Mouse (Mus musculus) MEL (cell line): ENCODE measurements at regions not wholly inside any gene's neighbourhood (a gene's known extent, or its start where the extent isn't known, plus 50 kb on each side); places are given as distances from the start of the nearest gene placed in this dataset.

Experiments used
- CTCF ChIP-seq, 3 experiments: IDR thresholded peaks in 2 of 3; conservative IDR thresholded peaks in 1 of 3; 2 replicates each; pipeline ENCODE4 v1.5.1; 2011 to 2012; ENCODE audit warnings: low read length in 3 of 3, low read depth in 2 of 3, mild to moderate bottlenecking in 2 of 3, improper control_type of control experiment in 1 of 3, inconsistent platforms in 1 of 3, mixed read lengths in 1 of 3, moderate library complexity in 1 of 3; ENCODE audit not compliant: control insufficient read depth in 1 of 3, insufficient read depth in 1 of 3, poor library complexity in 1 of 3, severe bottlenecking in 1 of 3
- E2F4 ChIP-seq: IDR thresholded peaks from 2 replicates; pipeline ENCODE4 v1.6.1; 2011; ENCODE audit warnings: low read depth, low read length, improper control_type of control experiment, borderline replicate concordance
- ELF1 ChIP-seq: IDR thresholded peaks from 2 replicates; pipeline ENCODE4 v1.6.1; 2014; ENCODE audit warnings: low read depth, mild to moderate bottlenecking, inconsistent platforms, low read length, improper control_type of control experiment, moderate library complexity
- EP300 ChIP-seq, 2 experiments: IDR thresholded peaks; 2 replicates each; pipeline ENCODE4 v1.6.1; 2011; ENCODE audit warnings: improper control_type of control experiment in 2 of 2, low read length in 2 of 2, low read depth in 1 of 2, mild to moderate bottlenecking in 1 of 2
- GABPA ChIP-seq: IDR thresholded peaks from 2 replicates; pipeline ENCODE4 v1.6.1; 2012; ENCODE audit warnings: low read depth, mild to moderate bottlenecking, inconsistent platforms, low read length, improper control_type of control experiment, moderate library complexity
- GATA1 ChIP-seq: IDR thresholded peaks from 2 replicates; pipeline ENCODE4 v1.6.1; 2011; ENCODE audit warnings: low read depth, low read length, improper control_type of control experiment
- JUND ChIP-seq: IDR thresholded peaks from 2 replicates; pipeline ENCODE4 v1.6.1; 2011; ENCODE audit warnings: low read depth, mild to moderate bottlenecking, improper control_type of control experiment, low read length
- MAX ChIP-seq: IDR thresholded peaks from 2 replicates; pipeline ENCODE4 v1.6.1; 2011; ENCODE audit warnings: low read length, improper control_type of control experiment
- NELFE ChIP-seq: IDR thresholded peaks from 2 replicates; pipeline ENCODE4 v1.6.1; 2011; ENCODE audit warnings: low read depth, low read length, improper control_type of control experiment
- POLR2A ChIP-seq, 2 experiments: IDR thresholded peaks; 2 replicates each; pipeline ENCODE4 v1.6.1; 2011 to 2012; ENCODE audit warnings: low read length in 2 of 2, mild to moderate bottlenecking in 2 of 2, control low read depth in 1 of 2, improper control_type of control experiment in 1 of 2, low read depth in 1 of 2, moderate library complexity in 1 of 2; ENCODE audit not compliant: control insufficient read depth in 1 of 2, insufficient read depth in 1 of 2, poor library complexity in 1 of 2
- POLR2AphosphoS2 ChIP-seq: IDR thresholded peaks from 2 replicates; pipeline ENCODE4 v1.6.1; 2011; ENCODE audit warnings: low read length, improper control_type of control experiment
- POLR2AphosphoS5 ChIP-seq: IDR thresholded peaks from 2 replicates; pipeline ENCODE4 v1.6.1; 2012; ENCODE audit warnings: low read depth, borderline replicate concordance, mild to moderate bottlenecking, inconsistent platforms, low read length, moderate library complexity, mixed read lengths
- USF1 ChIP-seq: IDR thresholded peaks from 2 replicates; pipeline ENCODE4 v1.6.1; 2014; ENCODE audit warnings: low read depth, mild to moderate bottlenecking, inconsistent platforms, low read length, improper control_type of control experiment, moderate library complexity

GRCm38 (mm10) chr3:52495401-52495800 lies 227.3 kb downstream of the Foxo1 start:
- TF ChIP-seq POLR2A (IDR thresholded peaks at IDR 0.05; ENCODE audit: control insufficient read depth in 1 of 2, insufficient read depth in 1 of 2, low read depth in 1 of 2, low read length in 2 of 2, poor library complexity in 1 of 2) = no peak
- TF ChIP-seq NELFE = no peak
- no peak for TF ChIP-seq POLR2AphosphoS2
- no peak for TF ChIP-seq MAX
- TF ChIP-seq POLR2AphosphoS5 = no peak
- TF ChIP-seq JUND = no peak
- no peak for TF ChIP-seq GATA1
- TF ChIP-seq CTCF (IDR thresholded peaks at IDR 0.05 in 2 of 3, conservative IDR thresholded peaks at IDR 0.05 in 1 of 3; ENCODE audit: control insufficient read depth in 1 of 3, insufficient read depth in 1 of 3, low read depth in 2 of 3, low read length in 3 of 3, poor library complexity in 1 of 3, severe bottlenecking in 1 of 3) = no peak
- no peak for TF ChIP-seq EP300 (IDR thresholded peaks at IDR 0.05; ENCODE audit: low read depth in 1 of 2, low read length in 2 of 2)
- no peak for TF ChIP-seq ELF1
- no peak for TF ChIP-seq USF1
- TF ChIP-seq GABPA = no peak
- TF ChIP-seq E2F4 = no peak
